Mouse (Mus musculus) ovary, postnatal 10 days (tissue): Measurements from ENCODE around the gene Serbp1.
A peak's percentile ranks its signal among the peaks of the same experiment; 100 is the strongest.

Source experiments
- DNase-seq: peaks from one replicate; pipeline ENCODE4 v3.0.0; 2022; ENCODE audit warnings: low spot score

Gene Serbp1

DNA sequence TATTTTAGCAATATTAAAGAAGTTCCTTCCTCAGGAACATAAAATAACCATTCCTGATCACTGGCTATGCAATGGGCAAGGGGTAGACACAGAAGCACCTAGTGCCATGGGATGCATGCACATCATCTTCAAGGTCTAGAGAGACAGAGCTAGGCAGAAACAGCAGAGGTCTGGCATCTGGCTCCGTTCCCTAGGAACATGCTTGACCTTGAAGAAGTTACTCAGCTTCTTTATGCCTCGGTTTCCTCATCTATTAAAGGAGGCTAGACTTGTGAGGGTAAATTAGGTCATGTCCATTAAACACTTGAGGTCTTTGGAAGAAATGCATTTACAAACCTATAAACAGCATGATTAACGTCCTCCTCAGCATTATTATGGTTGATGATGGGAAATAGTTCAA is 2.3 kb upstream of the Serbp1 start:
- no peak for DNase-seq

DNA sequence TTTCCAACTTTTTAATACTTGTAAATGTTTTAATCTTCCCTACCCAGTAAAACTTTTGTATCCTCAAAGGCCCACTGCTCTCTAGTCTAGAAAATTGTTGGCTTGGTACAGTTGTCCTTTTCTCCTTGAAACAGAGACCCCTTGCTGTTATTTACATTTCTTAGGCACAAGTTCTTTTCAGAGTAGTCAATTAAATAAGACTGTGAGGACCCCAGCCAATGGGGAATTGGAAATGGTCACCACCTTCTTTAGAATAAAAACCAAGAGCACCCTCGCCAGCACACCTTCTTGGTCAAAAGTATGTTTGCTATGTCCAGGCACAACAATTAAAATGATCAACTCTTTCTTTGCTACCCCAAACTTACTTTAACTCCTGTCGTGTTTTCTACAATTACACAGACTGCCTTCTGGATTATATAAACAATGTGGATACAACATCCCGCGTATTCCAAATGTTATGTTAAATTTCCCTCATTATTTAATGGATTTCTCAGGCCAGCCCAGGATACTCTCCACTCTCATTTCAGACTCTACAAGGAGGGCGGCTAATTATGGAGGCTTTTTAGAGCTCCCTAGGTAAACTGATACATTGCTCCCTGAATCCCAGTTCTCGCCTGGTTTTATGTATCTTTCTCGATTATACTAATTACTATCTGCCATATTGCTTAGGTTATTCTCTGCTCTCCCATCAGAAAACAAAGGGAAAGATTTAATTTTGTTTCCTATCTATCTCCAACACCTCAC is 1.3 kb upstream of the Serbp1 start:
- DNase-seq, result no peak

GRCm38 (mm10) chr6:67241263-67241662 is 3.3 kb downstream of the Serbp1 start:
- no peak for DNase-seq

DNA sequence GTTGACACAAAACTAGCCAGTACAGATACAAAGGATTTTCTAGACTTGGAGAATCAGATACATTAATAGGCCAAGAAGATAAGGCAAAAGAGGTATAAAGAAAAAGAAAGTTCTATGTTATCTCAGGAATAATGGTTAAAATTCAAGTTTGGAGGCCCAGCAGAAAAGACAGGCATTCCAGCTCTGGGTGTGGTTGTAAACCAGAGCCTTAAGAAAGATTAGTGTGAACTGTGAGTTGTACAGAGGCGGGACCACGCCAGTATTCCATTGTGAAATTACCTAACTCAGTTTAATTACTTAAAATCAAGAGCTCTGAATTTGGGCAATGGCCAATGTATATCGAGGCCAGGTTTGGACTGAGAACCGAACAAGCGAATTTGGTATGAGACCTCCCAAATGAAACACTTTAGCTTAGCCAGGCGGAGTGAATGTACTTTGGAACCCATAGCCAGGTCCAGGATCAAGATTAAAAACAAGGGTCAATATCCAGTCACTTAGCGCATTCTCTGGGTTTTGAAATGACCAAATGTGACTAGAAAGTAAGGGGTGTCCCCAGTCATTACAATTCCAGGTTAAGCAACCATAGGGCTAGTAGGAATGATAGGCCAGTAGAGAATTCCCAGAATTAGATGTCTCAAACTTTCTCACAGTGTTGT is 5.9 kb downstream of the Serbp1 start:
- no peak for DNase-seq

GRCm38 (mm10) chr6:67244451-67244850 is 6.5 kb downstream of the Serbp1 start:
- DNase-seq, result no peak

DNA sequence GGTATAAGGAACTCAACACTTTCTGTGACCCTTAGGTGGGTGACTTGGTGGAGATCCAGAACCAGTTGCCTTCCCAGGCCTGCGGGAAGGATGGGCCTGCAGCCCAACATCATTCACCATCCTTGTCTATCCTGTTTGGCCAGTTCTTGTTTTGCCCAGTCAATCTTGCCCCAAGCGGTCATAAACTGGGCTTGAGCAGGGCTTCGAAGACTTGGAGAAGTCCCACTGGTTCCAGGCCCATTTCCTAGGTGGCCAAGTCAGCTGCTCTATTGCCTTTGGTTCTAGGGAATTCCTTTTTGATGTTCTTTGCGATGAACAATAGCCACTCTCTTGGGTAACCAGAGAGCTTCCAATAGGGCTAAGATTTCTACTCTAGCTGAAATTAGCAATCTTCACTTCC is 13.1 kb downstream of the Serbp1 start:
- DNase-seq, result no peak

DNA sequence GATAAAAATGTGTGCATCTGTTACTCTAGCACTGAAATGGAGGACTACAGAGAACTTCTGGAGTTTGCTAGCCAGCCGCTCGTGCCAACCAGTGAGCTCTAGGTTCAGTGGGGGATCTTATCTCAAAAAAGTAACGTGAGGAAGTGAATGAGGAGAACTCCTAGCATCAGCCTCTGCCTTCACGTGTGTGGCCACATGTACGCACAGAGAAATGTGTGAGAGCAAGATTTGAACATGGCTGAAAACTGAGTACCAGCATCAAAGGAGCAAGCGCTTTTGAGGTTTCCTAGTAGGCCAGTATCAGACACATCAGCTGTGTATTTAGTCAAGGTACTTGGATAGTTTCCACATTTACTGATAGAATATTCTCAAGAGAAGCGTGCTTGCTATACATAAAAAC is 27.0 kb downstream of the Serbp1 start:
- no peak for DNase-seq

DNA sequence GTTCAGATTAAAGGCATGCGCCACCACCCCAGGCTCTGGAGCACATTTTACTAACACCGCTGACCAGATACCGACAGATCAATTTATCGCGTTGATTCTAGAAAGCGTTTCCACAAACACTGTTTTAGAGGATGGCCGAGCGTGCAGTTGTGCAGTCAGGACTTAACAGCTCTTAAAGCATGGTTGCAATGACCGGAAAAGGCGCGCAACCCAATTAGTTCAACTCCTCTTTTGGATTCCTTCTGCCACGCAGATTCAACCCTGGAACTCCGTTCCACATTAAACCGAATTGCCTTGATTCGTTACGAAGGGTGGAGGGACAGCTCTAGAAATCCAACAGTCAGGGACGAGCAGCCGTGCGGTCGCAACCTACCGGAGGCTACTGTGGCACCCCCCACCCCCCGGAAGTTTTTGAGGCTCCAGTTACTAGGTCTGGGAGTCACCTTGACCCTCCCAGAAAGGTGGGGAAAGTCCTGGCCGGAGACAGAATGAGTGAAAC is 28.2 kb downstream of the Serbp1 start:
- no peak for DNase-seq

DNA sequence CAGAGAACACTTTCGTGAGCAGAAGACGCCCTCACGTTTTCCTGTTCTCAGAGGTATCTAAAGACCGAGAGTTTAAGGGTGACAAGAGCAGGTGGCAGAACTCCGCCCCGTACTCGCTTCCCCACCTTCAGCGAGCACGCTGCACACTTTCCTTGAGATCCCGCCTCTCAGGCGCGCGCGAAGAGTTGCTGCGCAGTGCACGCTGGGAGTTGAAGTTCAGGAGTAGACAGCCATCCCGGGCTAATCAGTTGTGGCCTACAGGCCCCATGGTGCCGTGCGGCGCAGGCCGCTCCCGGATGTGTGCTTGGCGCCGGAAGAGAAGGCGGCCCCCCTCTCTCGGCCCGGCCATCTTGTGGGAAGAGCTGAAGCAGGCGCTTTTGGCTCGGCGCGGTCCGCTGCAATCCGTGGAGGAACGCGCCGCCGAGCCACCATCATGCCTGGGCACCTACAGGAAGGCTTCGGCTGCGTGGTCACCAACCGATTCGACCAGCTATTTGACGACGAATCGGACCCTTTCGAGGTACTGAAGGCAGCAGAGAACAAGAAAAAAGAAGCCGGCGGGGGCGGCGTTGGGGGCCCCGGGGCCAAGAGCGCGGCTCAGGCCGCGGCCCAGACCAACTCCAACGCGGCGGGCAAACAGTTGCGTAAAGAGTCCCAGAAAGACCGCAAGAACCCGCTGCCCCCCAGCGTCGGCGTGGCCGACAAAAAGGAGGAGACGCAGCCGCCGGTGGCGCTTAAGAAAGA is 28.9 kb downstream of the Serbp1 start:
- DNase-seq, result peak; percentile 67

- peak; percentile 22 for DNase-seq
These were observed 29.6 kb downstream of the Serbp1 start for GRCm38 (mm10) chr6:67267408-67268244.

DNA sequence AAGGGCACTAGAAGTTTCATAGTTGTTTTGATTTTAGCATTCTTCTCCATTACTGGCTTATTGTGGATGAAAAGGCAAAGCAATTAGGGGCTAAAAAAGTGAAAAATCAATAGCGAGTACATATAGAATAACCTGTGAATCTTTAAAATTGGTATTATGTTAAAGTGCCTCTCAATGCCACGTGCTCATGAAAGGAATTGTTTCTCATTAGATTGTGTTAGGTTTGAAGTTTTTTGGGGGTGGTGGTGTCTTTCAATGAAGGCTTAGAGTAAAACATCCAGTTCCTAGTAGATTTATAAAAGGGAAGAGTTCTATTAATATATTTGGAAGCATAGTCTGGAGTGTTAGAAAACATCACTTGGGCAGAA is 30.3 kb downstream of the Serbp1 start:
- no peak for DNase-seq

- no peak for DNase-seq
These were observed 31.0 kb downstream of the Serbp1 start for GRCm38 (mm10) chr6:67268983-67269382.

DNA sequence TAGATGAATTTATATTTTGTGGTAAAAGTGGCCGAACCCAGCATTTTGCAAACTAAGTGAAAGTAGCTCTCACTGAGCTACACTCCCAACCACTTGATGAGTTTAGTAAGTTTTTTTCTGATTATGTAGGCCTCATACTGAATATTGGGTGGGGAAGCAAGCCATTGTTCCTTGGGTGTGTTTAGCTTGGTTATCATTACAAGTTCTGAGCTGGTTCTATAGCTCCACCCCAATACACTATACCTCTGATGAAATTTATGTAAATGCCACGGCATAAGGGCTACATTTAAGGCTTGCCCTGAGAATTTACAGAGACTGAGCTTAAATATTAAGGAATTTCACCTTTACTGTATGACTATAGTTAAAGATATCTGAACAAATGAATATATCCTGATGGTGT is 31.5 kb downstream of the Serbp1 start:
- no peak for DNase-seq

DNA sequence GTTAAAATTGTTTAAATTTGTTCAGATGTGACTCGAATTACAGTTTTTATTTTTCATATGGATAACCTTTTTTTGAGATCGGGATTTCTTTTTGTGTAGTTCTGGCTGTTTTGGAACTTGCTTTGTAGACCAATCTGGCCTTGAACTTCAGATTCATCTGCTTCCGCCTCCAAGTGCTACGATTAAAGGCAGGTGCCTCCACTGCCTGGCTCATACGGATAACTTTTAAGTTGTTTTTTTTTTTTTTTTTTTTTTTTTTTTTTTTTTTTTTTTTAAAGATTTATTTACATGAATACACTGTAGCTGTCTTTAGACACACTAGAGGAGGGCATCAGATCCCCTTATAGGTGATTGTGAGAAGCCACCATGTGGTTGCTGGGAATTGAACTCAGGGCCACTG is 40.0 kb downstream of the Serbp1 start:
- DNase-seq, result no peak

- DNase-seq, result no peak
These were observed 43.7 kb downstream of the Serbp1 start for GRCm38 (mm10) chr6:67281614-67282197.

DNA sequence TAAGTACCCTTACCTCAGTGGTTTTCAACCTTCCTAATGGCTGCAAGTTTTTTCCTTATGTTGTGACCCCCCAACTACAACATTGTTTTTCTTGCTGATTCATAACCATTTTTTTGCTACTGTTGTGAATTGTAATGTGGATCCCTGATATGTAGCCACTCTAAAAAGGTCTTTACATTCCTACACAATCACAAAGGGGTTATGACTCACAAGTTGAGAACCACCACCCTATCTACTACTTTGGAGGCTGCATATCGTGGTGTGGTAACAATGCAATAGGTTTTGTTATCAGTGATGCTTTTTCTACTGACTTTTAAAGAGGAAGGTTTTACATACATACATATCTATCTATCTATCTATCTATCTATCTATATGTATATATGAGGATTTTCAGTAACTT is 44.9 kb downstream of the Serbp1 start:
- no peak for DNase-seq

DNA sequence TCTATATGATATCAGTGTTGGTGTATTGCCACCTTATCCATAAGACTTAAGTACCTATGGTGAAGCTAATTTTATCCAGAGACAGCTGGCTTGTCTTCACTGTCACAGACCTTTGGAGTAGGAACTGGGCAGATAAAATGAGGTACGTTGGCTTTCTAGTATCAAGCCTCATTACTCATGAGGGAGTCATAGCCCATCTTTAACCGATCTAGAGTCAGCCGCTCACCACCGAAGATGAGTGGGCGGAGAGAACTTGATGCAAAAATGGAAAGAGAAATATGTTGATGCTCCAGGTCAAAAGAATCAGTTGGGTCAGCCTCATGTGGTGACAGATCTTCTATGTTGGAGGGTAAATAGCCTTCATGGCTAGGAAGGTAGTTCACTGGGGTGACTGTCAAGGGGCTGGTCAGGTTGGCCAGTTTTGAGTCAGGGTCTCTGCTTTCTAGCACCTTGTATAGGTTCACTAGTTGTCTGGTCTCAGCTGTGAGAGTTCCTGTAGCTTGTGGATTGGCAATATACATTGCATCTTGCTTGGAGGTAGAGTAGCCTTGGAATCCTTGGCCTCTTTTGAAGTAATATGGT is 54.2 kb downstream of the Serbp1 start:
- no peak for DNase-seq

DNA sequence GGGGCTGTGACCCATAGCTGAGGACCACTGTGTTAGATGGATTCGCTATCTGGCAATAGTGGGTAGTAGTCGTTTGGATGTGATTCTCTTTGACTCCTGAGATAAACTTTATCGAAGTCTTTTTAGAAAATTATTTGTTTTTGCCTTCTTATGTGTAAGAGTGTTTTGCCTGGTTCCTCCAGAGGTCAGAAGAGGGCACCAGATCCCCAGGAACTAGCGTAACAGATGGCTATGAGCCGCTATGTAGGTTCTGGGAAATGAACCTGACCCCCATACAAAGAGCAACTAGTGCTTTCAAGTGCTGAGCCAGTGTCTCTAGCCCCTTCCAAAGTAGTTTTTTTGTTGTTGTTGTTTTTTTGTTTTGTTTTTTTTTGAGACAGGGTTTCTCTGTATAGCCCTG is 58.1 kb downstream of the Serbp1 start:
- DNase-seq, result no peak

DNA sequence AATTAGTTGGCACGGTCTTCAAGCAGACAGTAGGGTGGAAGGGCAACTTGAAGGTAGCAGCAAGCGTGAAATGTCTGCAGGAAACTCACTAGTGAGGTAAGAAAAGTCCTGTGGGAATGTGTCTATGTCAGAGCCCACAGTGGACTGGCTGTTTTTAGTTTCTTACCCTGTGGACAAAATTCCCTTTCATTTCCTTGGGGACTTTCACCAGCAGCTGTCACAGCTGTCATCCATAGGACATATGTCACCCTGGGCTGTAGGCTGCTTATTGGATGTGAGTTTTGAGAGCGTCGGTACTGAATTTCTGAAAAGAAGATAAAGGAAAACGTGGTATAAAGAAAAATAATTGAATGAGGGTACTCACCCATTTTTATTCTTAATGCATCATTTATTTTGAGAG is 60.8 kb downstream of the Serbp1 start:
- DNase-seq, result no peak

DNA sequence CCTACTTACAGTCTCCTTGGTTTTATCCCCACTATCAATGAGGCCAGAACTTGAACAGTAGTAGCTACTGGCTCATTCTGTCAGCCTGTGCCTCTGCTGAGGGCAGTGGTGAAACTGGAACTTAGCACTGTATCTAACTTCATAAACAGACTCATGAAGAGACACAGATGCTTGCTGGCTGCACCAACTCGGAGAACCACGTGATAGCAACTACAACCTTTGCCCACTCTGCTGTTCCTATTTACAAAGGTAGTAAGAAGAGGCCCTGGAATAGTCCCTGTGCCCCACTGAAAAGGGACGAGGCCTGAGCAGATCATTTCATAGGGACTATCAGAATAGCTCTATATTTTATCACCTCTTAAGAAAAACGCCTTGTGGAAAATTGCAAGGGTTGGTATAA is 62.3 kb downstream of the Serbp1 start:
- DNase-seq, result no peak

DNA sequence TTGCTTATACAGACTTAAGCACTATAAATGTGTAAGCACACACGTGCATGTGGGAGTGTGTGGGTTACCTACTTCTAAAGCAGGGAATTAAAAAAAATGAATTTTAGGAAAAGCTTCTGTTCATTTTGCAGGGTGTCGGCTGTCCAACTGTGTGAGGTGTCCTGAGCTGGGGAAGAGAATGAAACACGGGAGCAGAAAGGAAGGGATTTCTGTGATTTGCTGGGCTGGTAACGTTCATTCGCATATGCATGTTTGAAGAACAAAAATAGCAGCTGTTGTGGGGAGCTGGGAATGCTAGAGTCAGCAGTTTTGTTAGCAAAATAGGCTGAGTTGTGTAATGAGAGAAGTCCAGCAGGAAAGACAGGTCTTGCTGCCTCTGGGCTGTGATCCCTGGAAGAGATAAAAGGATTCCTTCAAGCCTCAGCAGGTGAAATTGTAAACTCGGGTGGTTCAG is 62.8 kb downstream of the Serbp1 start:
- DNase-seq, result no peak
